Mouse (Mus musculus) lung, postnatal 0 days (tissue): Measurements from ENCODE around the gene Slc6a13.

ENCODE experiments used
- CTCF ChIP-seq: IDR thresholded peaks from 2 replicates; pipeline ENCODE4 v1.5.1; 2016; ENCODE audit warnings: antibody characterized with exemption, mild to moderate bottlenecking
- EP300 ChIP-seq: IDR thresholded peaks from 2 replicates; pipeline ENCODE4 v1.6.1; 2016; ENCODE audit warnings: antibody characterized with exemption, mild to moderate bottlenecking, control low read depth

DNA sequence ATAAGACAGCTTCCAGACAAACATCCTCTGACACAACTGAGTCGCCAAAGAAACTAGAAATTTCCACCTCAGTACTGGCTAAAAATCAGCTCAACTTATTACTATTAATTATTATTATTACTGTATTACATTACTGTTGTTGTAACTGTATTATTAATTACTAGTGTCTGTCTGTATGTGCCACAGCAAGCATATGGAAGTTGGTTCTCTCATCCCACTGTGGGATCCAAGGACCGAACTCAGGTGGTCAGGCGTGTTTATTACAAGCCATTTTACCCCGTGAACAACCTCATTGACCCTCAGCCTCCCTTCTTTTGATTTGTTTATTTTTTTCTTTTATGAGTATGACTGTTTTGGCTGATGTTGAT is 28.3 kb upstream of the Slc6a13 start:
- TF ChIP-seq CTCF (no peak), EP300 (no peak)
